Mouse (Mus musculus) liver, embryonic 16.5 days (tissue): ENCODE measurements around the gene Casp9. TPM values are rescaled to one million over a fixed set of nuclear protein-coding genes. Genes with fewer than 3 reads are reported as not detected.

Source experiments
- ATAC-seq: fragments of 200-750 bp; cut with Nextera tagmentation; 2 replicates; pipeline ENCODE4 v1.8.0; 2017; ENCODE audit warnings: low read depth, mild to moderate bottlenecking, moderate number of reproducible peaks, moderate library complexity
- H3K27ac ChIP-seq: fragments of 300-500 bp; sonication (generic); 2 replicates; pipeline ENCODE4 v1.5.1; 2014; ENCODE audit warnings: mild to moderate bottlenecking, low read length
- H3K27me3 ChIP-seq: fragments of 300-500 bp; sonication (generic); 2 replicates; pipeline ENCODE4 v1.6.1; 2014; ENCODE audit warnings: low read depth, low read length, mixed read lengths; ENCODE audit not compliant: control insufficient read depth, insufficient read depth
- H3K36me3 ChIP-seq: fragments of 300-500 bp; sonication (generic); 2 replicates; pipeline ENCODE4 v1.6.1; 2014; ENCODE audit warnings: mild to moderate bottlenecking; ENCODE audit not compliant: control insufficient read depth, insufficient read depth
- H3K4me1 ChIP-seq: fragments of 300-500 bp; sonication (generic); 2 replicates; pipeline ENCODE4 v1.6.1; 2014; ENCODE audit warnings: low read depth, low read length, mixed read lengths; ENCODE audit not compliant: control insufficient read depth
- H3K4me2 ChIP-seq: fragments of 300-500 bp; sonication (generic); 2 replicates; pipeline ENCODE4 v1.6.1; 2014; ENCODE audit warnings: low read depth, low read length, mixed read lengths
- H3K4me3 ChIP-seq: fragments of 300-500 bp; sonication (generic); 2 replicates; pipeline ENCODE4 v1.5.1; 2014; ENCODE audit warnings: low read depth, mild to moderate bottlenecking, low read length
- H3K9ac ChIP-seq: fragments of 300-500 bp; sonication (generic); 2 replicates; pipeline ENCODE4 v1.6.1; 2014; ENCODE audit warnings: low read depth, low read length
- H3K9me3 ChIP-seq: fragments of 300-500 bp; sonication (generic); replicated peaks from 2 replicates; pipeline ENCODE4 v1.6.1; 2016; ENCODE audit warnings: low read length; ENCODE audit not compliant: control insufficient read depth
- WGBS: fragments of 180-500 bp; shearing (Covaris S2); extraction: QIAGEN DNeasy Blood & Tissue Kit; methylation state at CpG from one replicate; pipeline ENCODE4 v1.1.7; 2014; ENCODE audit not compliant: insufficient replicate concordance; 5-methylcytosine and 5-hydroxymethylcytosine counted together
- polyA plus RNA-seq: library from polyadenylated mRNA; unstranded; fragments of >200 nt; fragmentation: Nextera tagmentation; extraction: Ambion mirVana; gene quantifications from 2 replicates; pipeline ENCODE4 v1.2.1, GENCODE M21; 2015

Casp9 gene
- polyA plus RNA-seq, 1 experiment from 2014 or later = 9.5 TPM

DNA sequence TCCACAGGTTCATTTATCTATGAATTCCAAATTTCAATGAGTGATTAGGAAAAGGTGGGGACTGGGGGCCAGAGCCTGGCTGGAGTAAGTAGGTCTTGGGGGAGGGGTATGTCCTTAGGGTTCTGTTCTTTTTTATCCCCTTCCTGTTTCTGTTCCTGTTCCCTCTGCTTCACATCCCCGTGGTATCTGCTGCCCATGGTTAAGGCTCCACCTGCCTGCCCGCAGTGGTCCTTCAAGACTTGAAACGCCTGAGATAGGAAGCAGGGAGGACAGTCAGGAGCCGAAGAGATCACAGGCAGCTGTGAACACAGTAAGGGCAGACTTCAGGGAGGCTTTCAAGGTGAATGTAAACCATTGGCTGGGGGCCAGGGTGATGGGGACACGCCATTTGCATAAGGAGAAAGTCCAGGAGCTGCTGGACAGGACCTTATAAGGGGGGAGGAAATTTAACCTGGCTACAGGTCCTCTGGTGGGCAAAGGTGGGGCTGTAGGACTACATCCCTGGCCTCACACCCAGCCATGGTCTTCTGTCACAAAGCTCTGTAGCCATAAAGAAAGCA is 41.2 kb downstream of the Casp9 start:
- Histone ChIP-seq H3K9ac (no peak overlapping the region), H3K9me3 (no peaks in the 10 kb centered on the region), H3K36me3 (no peaks in the 10 kb centered on the region), H3K27me3 (no peaks in the 10 kb centered on the region), H3K4me1 (no peaks in the 10 kb centered on the region), H3K4me3 (no peak overlapping the region), H3K27ac (no peak overlapping the region), H3K4me2 (no peak overlapping the region)
- ATAC-seq = no peak
- 33% methylated on average over 5 of the region's 5 CpGs for WGBS

DNA sequence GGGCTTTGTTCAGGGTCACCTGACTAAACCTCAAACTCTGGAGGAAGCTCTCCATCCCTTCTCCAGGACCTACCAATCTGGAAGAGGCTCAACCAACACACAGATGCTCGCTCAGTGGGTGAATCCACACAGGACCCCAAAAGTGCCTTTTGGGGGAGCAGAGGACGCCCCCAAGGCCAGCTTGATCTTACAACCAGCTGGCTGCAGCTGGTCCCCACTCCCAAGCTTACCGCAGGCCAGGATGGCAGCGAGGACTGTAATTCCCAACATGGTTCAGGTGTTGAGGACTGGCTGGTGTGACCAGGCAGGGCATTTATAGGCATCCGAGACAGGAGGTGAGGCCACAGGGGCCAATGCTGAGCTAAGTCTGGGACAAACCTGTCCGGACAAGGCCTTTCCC is 52.6 kb downstream of the Casp9 start, which contains the start of gene Ctrc:
Gene Ctrc, minus strand, starts transcription at position 361 of the 400 bp plus-strand sequence.
- no peak for ATAC-seq
- H3K4me2 ChIP-seq = no peak within 1 kb of the TSS
- H3K9me3 ChIP-seq = no peaks in the 10 kb centered on the region
- no peaks in the 10 kb centered on the region for H3K27me3 ChIP-seq
- H3K36me3 ChIP-seq = no peaks in the 10 kb centered on the region
- H3K4me1 ChIP-seq = no peaks in the 10 kb centered on the region
- 68% methylated on average over 6 of the region's 6 CpGs for WGBS
- H3K4me3 ChIP-seq = no peak within 1 kb of the TSS
- no peak within 1 kb of the TSS for H3K27ac ChIP-seq
- no peak within 1 kb of the TSS for H3K9ac ChIP-seq

DNA sequence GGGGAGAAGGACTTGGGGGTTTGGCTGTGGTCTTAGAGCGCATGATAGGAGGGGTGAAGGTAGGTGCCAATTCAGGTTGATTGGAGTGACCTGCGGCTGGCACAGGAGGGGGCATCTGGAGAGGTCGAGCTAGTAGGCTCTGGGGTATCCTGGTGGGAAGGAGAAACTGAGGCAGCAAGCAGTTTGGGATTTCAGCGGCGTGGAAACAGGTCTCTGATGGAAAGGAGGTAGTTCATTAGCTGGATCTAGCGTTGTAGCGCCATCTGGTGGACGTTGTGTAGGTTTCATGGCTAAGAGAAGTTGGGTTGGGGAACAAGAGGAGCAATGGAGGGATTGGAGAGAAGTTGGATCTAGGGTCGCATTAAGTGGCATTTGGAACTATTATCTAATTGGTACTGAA is 60.0 kb downstream of the Casp9 start:
- Histone ChIP-seq H3K4me3 (no peak overlapping the region), H3K9me3 (no peaks in the 10 kb centered on the region), H3K9ac (no peak overlapping the region), H3K27ac (no peak overlapping the region), H3K4me1 (peaks cover 2% of the 10 kb centered on the region; the same call in 1 of the 2 replicates), H3K36me3 (no peaks in the 10 kb centered on the region), H3K27me3 (no peaks in the 10 kb centered on the region), H3K4me2 (no peak overlapping the region)
- ATAC-seq = no peak
- WGBS = 52% methylated on average over 9 of the region's 9 CpGs

DNA sequence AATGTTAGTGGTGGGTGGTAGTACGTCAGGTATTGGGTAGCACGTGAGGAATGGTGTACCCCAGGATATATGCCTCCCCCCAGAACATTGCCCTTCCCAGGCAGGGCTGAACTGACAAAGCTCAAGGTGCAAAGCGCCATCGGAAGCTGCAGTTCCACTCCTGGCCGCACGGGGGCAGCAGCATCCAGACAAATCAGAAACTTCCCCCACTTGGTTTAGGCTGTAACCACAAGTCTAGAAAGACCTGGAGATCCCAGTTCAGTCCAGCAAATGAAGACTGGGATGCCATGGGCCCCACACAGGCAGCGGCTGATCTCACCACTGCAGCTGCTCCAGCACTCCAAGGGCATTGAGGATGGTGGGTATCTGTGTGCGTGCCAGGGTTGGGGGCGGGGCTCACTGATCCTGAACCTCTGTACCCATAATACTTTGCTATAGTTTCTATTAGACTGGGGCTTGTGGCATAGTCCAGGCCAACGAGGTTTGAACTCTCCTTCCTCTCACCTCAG is 64.1 kb downstream of the Casp9 start:
- no peaks in the 10 kb centered on the region for H3K27me3 ChIP-seq
- WGBS = 19% methylated on average over 10 of the region's 10 CpGs
- H3K9ac ChIP-seq = no peak overlapping the region
- no peak overlapping the region for H3K4me3 ChIP-seq
- H3K9me3 ChIP-seq = no peaks in the 10 kb centered on the region
- no peak overlapping the region for H3K4me2 ChIP-seq
- peaks cover 7% of the 10 kb centered on the region for H3K36me3 ChIP-seq
- ATAC-seq = peak; percentile 32; the same call in 1 of the 2 replicates
- peaks cover 2% of the 10 kb centered on the region; the same call in 1 of the 2 replicates for H3K4me1 ChIP-seq
- H3K27ac ChIP-seq = no peak overlapping the region

DNA sequence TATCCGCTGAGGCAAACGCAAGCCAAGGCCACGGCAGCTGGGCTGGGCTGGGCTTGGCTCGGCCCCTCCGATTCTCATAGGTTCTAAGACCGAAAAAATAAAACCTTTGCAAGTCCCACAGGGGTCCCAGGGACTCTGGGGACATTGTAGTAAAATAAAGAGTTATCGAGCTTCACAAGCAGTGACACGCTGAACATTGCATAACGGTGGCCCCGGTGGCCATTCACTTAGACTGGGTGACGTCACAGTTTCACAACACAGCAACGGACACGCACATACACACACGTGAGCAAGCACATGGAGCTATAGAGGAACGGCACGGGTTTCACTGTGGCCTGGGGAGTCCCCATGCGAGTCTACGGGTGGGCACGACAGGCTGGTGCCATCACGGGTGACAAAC is 65.1 kb downstream of the Casp9 start:
- no peaks in the 10 kb centered on the region for H3K27me3 ChIP-seq
- no peaks in the 10 kb centered on the region for H3K9me3 ChIP-seq
- H3K4me3 ChIP-seq = no peak overlapping the region
- H3K27ac ChIP-seq = no peak overlapping the region
- H3K36me3 ChIP-seq = peaks cover 7% of the 10 kb centered on the region
- H3K9ac ChIP-seq = no peak overlapping the region
- ATAC-seq = no peak
- H3K4me1 ChIP-seq = peaks cover 2% of the 10 kb centered on the region; the same call in 1 of the 2 replicates
- 80% methylated on average over 20 of the region's 20 CpGs for WGBS
- H3K4me2 ChIP-seq = no peak overlapping the region

DNA sequence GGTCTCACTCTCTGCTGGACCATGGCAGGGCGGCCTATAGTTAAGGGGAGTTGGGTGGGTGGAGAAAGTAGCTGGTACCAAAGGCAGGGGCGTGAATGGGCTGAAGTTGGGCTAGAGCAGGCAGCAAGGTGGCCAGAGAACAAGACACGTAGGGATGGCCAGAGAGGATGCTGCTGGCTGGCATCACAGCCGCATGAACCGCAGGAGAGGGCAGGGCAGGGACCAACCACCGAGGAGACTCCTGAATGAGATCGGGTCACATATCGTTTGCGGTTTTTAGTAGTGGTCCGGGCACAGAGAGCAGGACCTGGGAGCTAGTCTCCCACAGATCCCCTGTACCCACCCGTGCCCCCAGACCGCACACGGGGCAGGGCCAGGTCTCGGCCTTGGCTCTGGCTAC is 65.9 kb downstream of the Casp9 start:
- no peak overlapping the region for H3K27ac ChIP-seq
- WGBS = 84% methylated on average over 14 of the region's 14 CpGs
- no peaks in the 10 kb centered on the region for H3K9me3 ChIP-seq
- H3K4me2 ChIP-seq = no peak overlapping the region
- ATAC-seq = no peak
- peaks cover 7% of the 10 kb centered on the region for H3K36me3 ChIP-seq
- peaks cover 2% of the 10 kb centered on the region; the same call in 1 of the 2 replicates for H3K4me1 ChIP-seq
- H3K4me3 ChIP-seq = no peak overlapping the region
- H3K27me3 ChIP-seq = no peaks in the 10 kb centered on the region
- H3K9ac ChIP-seq = no peak overlapping the region

DNA sequence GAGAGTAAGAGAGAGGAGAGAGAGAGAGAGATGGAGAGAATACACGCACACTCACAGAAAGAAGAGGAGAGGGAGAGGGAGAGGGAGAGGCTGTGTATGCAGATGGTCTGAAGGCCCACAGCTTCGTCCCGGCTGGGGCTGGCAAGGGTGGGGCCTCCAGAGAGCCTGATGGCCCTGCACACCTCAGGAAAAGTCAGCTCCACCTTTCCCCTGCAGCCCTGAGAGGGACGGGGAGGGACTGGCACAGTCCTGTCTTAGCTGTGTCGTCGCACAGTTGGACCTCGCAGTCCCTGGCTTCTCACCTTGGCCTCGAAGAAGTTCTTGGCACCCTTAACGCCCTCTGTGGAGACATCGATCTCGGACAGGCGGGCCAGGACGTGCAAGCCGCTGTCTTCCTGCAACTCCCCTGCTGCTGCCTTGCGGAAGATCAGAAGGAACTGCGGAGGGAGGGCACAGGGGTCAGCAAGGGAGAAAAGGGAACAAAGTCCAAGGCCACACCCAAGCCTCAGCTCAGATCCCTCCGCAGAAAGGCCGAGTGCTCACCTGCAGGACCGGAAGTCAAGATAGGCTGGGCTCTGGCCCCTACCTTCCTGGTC is 66.9 kb downstream of the Casp9 start:
- WGBS = 70% methylated on average over 19 of the region's 19 CpGs

DNA sequence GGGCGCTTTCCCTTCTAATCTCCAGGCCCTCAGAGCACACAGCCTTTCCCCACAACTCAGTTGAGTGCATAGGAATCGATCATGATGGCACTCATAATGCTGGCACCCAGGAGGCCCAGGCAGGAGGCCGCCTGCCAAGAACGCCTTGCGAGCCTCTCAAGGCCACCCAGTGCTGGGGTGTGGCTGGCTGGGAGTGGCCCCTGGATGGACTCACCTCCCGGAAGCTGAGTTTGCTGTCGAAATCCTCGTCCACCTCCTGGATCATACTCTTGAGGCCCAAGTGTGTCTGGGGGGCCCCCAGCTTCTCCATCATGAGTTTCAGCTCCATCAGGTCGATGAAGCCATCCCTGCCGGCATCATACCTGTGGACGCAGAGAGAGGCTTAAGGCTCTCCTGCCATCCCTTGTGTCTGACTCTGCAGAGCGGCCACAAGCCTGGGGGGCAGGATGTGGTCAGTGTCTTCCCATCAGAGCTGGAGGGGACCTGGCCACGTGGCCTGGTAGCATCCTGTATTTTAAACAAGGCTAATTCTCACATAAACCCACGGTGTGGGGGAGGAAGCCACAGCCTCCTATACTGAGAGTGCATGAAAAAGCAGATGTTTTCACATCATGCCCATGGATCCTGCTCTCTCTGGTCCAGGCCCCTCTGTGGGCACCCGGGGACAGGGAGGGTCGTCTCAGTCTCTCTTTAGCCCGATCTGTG is 68.3 kb downstream of the Casp9 start:
- Histone ChIP-seq H3K36me3 (peaks cover 7% of the 10 kb centered on the region), H3K9ac (no peak overlapping the region), H3K4me1 (peaks cover 2% of the 10 kb centered on the region; the same call in 1 of the 2 replicates), H3K4me2 (no peak overlapping the region), H3K27ac (no peak overlapping the region), H3K27me3 (no peaks in the 10 kb centered on the region), H3K9me3 (no peaks in the 10 kb centered on the region), H3K4me3 (no peak overlapping the region)
- 71% methylated on average over 17 of the region's 17 CpGs for WGBS
- no peak for ATAC-seq

More for the DNA sequence above, 66.9 kb downstream of the Casp9 start:
- Histone ChIP-seq H3K9ac (no peak overlapping the region), H3K4me3 (no peak overlapping the region), H3K27ac (no peak overlapping the region), H3K9me3 (no peaks in the 10 kb centered on the region), H3K4me2 (no peak overlapping the region), H3K36me3 (peaks cover 7% of the 10 kb centered on the region), H3K27me3 (no peaks in the 10 kb centered on the region), H3K4me1 (peaks cover 2% of the 10 kb centered on the region; the same call in 1 of the 2 replicates)
- no peak for ATAC-seq

DNA sequence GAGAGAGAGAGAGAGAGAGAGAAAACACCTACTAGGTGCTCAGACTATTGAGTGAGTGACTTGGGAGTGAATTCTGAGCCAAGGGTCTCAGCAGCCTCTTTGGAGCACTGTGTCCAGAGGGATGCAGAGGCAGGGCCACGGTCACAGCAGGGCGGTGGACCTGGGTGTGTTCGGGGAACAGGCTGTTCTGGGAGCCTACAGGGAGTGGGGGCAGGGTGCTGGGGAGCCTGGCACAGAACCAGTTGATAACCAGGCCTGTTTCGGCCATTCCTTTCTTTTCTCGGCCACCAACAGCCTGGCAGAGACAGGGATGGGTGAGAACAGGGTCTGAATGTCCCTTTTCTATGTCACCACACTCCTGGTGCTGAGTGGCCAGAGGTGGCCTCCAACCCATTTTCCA is 69.5 kb downstream of the Casp9 start:
- ATAC-seq = no peak
- Histone ChIP-seq H3K36me3 (peaks cover 7% of the 10 kb centered on the region), H3K4me3 (no peak overlapping the region), H3K9me3 (no peaks in the 10 kb centered on the region), H3K27me3 (no peaks in the 10 kb centered on the region), H3K27ac (no peak overlapping the region), H3K4me2 (no peak overlapping the region), H3K4me1 (no peaks in the 10 kb centered on the region), H3K9ac (no peak overlapping the region)
- WGBS = 76% methylated on average over 5 of the region's 5 CpGs
